Mouse (Mus musculus): ENCODE results near the gene Mrgprd. TPM values are rescaled to one million over a fixed set of nuclear protein-coding genes. Genes with fewer than 3 reads are reported as not detected.
A peak's percentile ranks its signal among the peaks of the same experiment; 100 is the strongest.

Gene Mrgprd
- polyA plus RNA-seq, 1 experiment: not detected

DNA sequence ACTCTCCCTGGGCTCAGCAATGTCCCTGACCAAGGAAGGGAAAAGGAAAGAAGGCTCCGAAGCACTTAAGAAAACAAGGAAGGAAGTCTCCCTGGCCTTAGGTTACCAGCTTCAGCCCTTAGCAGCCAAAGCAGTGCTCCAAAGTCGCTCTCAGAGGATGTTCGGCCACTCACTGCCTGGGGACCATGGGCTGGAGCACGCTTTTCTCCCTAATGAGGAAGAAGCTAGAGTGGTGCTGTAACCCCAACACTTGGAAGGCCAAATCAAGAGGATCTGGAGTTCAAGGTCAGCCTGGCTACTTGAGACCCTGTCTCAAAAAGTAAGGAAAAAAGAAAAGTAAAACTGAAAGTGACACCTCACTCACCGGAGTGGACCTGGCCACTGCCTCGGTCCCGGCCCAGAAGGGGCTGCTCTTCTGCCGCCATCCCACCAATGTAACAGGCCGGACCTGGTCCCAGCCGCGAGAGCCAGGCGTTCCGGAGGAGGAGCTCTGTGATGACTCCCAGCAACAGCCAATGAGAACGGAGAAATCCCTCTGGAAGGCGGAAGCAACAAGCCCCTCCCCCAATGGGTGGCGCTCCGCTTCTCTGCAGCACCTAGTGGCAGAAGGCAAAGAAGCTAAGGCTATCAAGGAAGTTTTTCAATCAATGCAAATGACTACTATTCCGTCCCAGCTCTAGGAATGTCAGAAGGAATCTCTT is 31.0 kb upstream of the Mrgprd start, which contains the start of gene Tpcn2:
TSS of gene Tpcn2 (minus strand) at position 525 of the 701 bp plus-strand sequence.
- Histone ChIP-seq H3K4me3 (ENCODE audit: insufficient read depth, low read depth, low read length) (peak within 1 kb of the TSS; percentile 75), H3K4me1 (ENCODE audit: control insufficient read depth, insufficient read depth, low read length) (peaks cover 7% of the 10 kb centered on the region), H3K27ac (ENCODE audit: insufficient read depth, low read depth, low read length) (0 out of 2 replicates have a peak within 1 kb of the TSS, but pooled peaks have one; percentile 21), H3K27me3 (replicated peaks; ENCODE audit: control insufficient read depth, insufficient read depth, low read length) (no peaks in the 10 kb centered on the region), H3K36me3 (ENCODE audit: control insufficient read depth, insufficient read depth, low read length) (no peaks in the 10 kb centered on the region)
- TF ChIP-seq POLR2A (IDR thresholded peaks at IDR 0.05; ENCODE audit: low read depth, low read length) (no peak), CTCF (conservative IDR thresholded peaks at IDR 0.05; ENCODE audit: insufficient read depth, insufficient read length, low read depth, low read length) (peak; percentile 65)
- peak; percentile 97 for DNase-seq
- WGBS: 2% methylated on average over 18 of the region's 18 CpGs

DNA sequence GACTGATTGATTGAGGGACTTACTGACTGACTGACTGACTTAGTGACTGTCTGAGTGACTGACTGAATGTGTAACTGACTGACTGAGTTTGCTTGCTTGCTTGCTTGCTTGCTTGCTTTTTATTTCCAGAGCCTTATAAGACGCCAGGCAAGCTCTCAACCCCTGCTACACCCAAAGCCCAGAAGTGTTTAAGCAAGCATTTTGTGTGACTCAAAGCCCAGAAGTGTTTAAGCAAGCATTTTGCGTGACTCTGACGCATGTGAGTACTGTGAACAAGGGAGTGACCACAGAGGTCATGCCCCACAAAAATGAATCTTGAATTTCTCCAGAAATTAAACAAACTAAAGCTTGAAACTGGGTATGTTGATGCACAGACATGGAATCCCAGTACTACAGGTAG is 30.3 kb upstream of the Mrgprd start:
- no peak overlapping the region for H3K27ac ChIP-seq (ENCODE audit: insufficient read depth, low read depth, low read length)
- H3K36me3 ChIP-seq (ENCODE audit: control insufficient read depth, insufficient read depth, low read length): no peaks in the 10 kb centered on the region
- WGBS: 37% methylated on average over 3 of the region's 3 CpGs
- no peaks in the 10 kb centered on the region for H3K27me3 ChIP-seq (replicated peaks; ENCODE audit: control insufficient read depth, insufficient read depth, low read length)
- peaks cover 7% of the 10 kb centered on the region for H3K4me1 ChIP-seq (ENCODE audit: control insufficient read depth, insufficient read depth, low read length)
- TF ChIP-seq POLR2A (IDR thresholded peaks at IDR 0.05; ENCODE audit: low read depth, low read length) (no peak), CTCF (conservative IDR thresholded peaks at IDR 0.05; ENCODE audit: insufficient read depth, insufficient read length, low read depth, low read length) (no peak)
- H3K4me3 ChIP-seq (ENCODE audit: insufficient read depth, low read depth, low read length): no peak overlapping the region
- no peak for DNase-seq

DNA sequence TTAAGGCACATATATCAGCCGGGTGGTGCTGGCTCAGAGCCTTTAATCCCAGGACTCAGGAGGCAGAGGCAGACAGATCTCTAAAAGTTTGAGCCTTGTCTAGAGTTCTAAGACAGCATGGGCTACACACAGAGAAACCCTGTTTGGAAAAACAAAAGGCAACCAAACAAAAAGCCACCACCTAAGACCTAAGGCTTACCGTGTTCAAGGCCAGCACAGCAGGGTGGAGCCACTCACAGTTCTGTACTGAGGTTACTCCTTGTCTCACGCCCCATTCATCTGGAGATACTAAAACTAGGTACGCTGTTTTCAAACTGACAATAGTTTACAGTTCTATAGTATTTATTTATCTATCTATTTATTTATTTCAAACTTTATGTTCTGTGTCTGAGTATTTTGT is 29.2 kb upstream of the Mrgprd start:
- no peak overlapping the region for H3K27ac ChIP-seq (ENCODE audit: insufficient read depth, low read depth, low read length)
- no peak for DNase-seq
- no peak for TF ChIP-seq POLR2A (IDR thresholded peaks at IDR 0.05; ENCODE audit: low read depth, low read length)
- no peak for TF ChIP-seq CTCF (conservative IDR thresholded peaks at IDR 0.05; ENCODE audit: insufficient read depth, insufficient read length, low read depth, low read length)
- no peaks in the 10 kb centered on the region for H3K36me3 ChIP-seq (ENCODE audit: control insufficient read depth, insufficient read depth, low read length)
- WGBS: 82% methylated on average over 4 of the region's 4 CpGs
- H3K27me3 ChIP-seq (replicated peaks; ENCODE audit: control insufficient read depth, insufficient read depth, low read length): no peaks in the 10 kb centered on the region
- no peak overlapping the region for H3K4me3 ChIP-seq (ENCODE audit: insufficient read depth, low read depth, low read length)
- H3K4me1 ChIP-seq (ENCODE audit: control insufficient read depth, insufficient read depth, low read length): peaks cover 7% of the 10 kb centered on the region

DNA sequence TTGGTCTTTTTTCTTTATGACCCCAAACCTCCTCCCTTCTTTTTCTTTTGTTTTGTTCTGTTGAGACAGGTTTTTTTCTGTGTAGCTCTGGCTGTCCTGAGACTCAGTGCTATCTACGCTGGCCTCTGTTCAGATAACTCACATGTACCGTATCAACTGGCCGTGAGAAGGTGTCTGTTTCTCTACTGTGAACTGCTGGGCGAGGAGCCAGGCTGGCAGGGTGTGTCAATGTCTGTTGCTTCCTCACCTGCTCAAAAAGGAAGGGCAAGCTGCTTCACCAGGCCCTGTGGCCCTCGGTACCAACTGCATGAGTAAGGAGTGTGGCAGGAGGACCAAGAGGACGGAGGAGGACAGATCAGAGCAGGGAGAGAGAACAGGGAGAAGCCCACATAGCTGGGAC is 27.2 kb upstream of the Mrgprd start:
- H3K36me3 ChIP-seq (ENCODE audit: control insufficient read depth, insufficient read depth, low read length): no peaks in the 10 kb centered on the region
- H3K4me3 ChIP-seq (ENCODE audit: insufficient read depth, low read depth, low read length): no peak overlapping the region
- no peak for TF ChIP-seq CTCF (conservative IDR thresholded peaks at IDR 0.05; ENCODE audit: insufficient read depth, insufficient read length, low read depth, low read length)
- no peak for TF ChIP-seq POLR2A (IDR thresholded peaks at IDR 0.05; ENCODE audit: low read depth, low read length)
- no peak for DNase-seq
- H3K27ac ChIP-seq (ENCODE audit: insufficient read depth, low read depth, low read length): no peak overlapping the region
- H3K27me3 ChIP-seq (replicated peaks; ENCODE audit: control insufficient read depth, insufficient read depth, low read length): no peaks in the 10 kb centered on the region
- H3K4me1 ChIP-seq (ENCODE audit: control insufficient read depth, insufficient read depth, low read length): peaks cover 7% of the 10 kb centered on the region
- 76% methylated on average over 6 of the region's 6 CpGs for WGBS

DNA sequence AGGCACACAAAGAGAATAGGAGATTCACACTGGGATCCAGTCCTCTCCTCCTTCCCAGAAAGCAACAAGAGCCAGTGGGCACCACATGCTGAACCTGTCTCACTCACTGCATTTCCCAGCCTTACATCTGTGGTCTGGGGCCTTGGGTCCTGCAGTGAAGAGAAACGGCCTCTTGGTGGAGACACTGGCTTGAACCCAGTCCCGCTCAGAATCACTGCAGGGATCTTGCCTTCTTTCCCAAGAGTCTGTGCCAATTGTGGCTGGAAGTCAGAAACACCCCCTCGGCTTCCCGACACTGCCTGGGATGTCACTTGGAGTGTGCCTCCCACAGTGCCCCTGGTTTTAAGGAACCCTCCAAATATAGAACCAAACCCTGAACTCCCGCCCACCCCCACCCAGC is 25.3 kb upstream of the Mrgprd start:
- DNase-seq: no peak
- no peak overlapping the region for H3K4me3 ChIP-seq (ENCODE audit: insufficient read depth, low read depth, low read length)
- no peaks in the 10 kb centered on the region for H3K36me3 ChIP-seq (ENCODE audit: control insufficient read depth, insufficient read depth, low read length)
- H3K4me1 ChIP-seq (ENCODE audit: control insufficient read depth, insufficient read depth, low read length): no peaks in the 10 kb centered on the region
- peak; percentile 35; the same call in 1 of the 2 replicates for TF ChIP-seq CTCF (conservative IDR thresholded peaks at IDR 0.05; ENCODE audit: insufficient read depth, insufficient read length, low read depth, low read length)
- no peak for TF ChIP-seq POLR2A (IDR thresholded peaks at IDR 0.05; ENCODE audit: low read depth, low read length)
- 36% methylated on average over 5 of the region's 5 CpGs for WGBS
- no peaks in the 10 kb centered on the region for H3K27me3 ChIP-seq (replicated peaks; ENCODE audit: control insufficient read depth, insufficient read depth, low read length)
- H3K27ac ChIP-seq (ENCODE audit: insufficient read depth, low read depth, low read length): no peak overlapping the region

DNA sequence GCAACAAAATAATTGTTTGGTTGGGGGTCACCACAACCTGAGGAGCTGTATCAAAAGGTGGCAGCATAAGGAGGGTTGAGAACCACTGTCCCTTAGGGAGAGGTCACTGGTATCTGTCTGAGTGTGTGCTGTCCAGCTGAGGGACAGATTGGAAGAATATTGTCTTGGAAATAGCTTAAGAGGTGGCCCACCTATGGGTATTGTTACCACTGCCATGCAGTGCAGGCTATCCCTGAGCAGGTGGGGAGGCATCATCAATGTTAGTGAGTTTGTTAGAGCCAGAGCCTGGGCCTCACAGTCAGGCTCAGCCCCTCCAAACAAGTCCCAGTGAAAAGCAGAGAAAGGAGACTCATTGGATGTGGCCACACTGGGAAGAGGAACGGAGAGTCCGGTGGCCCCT is 22.8 kb upstream of the Mrgprd start:
- WGBS: 96% methylated on average over 2 of the region's 2 CpGs
- H3K27ac ChIP-seq (ENCODE audit: insufficient read depth, low read depth, low read length): no peak overlapping the region
- TF ChIP-seq POLR2A (IDR thresholded peaks at IDR 0.05; ENCODE audit: low read depth, low read length) (no peak), CTCF (conservative IDR thresholded peaks at IDR 0.05; ENCODE audit: insufficient read depth, insufficient read length, low read depth, low read length) (no peak)
- no peaks in the 10 kb centered on the region for H3K36me3 ChIP-seq (ENCODE audit: control insufficient read depth, insufficient read depth, low read length)
- H3K4me1 ChIP-seq (ENCODE audit: control insufficient read depth, insufficient read depth, low read length): no peaks in the 10 kb centered on the region
- H3K27me3 ChIP-seq (replicated peaks; ENCODE audit: control insufficient read depth, insufficient read depth, low read length): no peaks in the 10 kb centered on the region
- no peak overlapping the region for H3K4me3 ChIP-seq (ENCODE audit: insufficient read depth, low read depth, low read length)
- no peak for DNase-seq

DNA sequence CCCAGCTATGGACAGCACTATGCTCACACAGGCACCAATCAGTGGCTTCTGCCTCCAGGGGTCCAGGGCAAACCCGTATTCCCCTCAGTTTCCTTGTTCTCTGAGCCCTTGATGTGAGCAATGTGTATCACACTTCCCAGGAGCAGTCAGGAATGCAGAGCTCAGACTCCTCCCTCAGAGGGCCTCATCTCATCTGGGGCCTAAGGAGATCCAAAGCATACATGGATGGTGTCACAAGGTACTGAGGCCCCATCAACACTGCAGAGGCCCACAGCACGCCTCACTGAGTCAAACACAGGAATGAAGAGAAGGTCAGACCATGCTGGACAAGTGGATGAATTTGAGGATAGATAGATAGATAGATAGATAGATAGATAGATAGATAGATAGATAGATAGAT is 21.9 kb upstream of the Mrgprd start:
- H3K4me3 ChIP-seq (ENCODE audit: insufficient read depth, low read depth, low read length): no peak overlapping the region
- no peaks in the 10 kb centered on the region for H3K27me3 ChIP-seq (replicated peaks; ENCODE audit: control insufficient read depth, insufficient read depth, low read length)
- H3K36me3 ChIP-seq (ENCODE audit: control insufficient read depth, insufficient read depth, low read length): no peaks in the 10 kb centered on the region

More for the DNA sequence above, 21.9 kb upstream of the Mrgprd start:
- TF ChIP-seq POLR2A (IDR thresholded peaks at IDR 0.05; ENCODE audit: low read depth, low read length): no peak
- Histone ChIP-seq H3K4me1 (ENCODE audit: control insufficient read depth, insufficient read depth, low read length) (no peaks in the 10 kb centered on the region), H3K27ac (ENCODE audit: insufficient read depth, low read depth, low read length) (no peak overlapping the region)
- WGBS: 86% methylated on average over 2 of the region's 2 CpGs
- DNase-seq: no peak
